Mouse (Mus musculus): ENCODE data around the gene Tmem253.
"Not testable (repeated sequence)": the region's sequence is repeated elsewhere in the genome, so short reads cannot be mapped to it uniquely, and the experiment has no call there.

The Tmem253 gene

DNA sequence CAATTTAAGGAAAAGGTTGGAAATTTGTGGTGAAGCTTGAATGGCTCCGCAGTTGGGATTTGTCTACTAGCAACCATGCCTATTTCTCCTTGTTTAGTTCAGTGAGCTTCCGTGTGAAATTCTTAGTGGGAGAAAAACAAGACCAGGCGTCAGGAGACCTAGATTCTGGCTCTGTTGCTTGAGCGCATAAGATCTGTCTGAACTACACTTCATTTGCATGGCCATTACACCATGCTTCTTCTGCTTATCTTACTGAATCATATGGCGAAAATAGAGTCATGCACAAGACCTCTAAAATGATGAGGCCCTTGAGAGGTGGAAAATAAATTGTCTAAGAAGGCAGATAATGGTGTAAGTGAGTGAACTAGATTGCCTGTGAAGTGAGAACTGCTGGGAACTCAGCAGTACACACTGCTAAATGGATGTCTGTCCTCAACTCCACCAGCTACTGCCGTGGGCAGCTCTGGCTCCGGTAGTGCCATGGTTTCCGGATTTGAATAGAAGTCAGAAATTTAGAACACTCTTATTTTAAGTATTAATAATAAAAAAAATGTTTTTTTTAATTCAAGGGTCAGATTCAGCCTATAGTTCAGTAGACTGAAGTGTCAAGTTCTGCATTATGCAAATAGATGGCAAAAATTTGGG is 6.2 kb downstream of the Tmem253 start:
- DNase-seq (ENCODE audit: low read depth, low spot score) = no peak

DNA sequence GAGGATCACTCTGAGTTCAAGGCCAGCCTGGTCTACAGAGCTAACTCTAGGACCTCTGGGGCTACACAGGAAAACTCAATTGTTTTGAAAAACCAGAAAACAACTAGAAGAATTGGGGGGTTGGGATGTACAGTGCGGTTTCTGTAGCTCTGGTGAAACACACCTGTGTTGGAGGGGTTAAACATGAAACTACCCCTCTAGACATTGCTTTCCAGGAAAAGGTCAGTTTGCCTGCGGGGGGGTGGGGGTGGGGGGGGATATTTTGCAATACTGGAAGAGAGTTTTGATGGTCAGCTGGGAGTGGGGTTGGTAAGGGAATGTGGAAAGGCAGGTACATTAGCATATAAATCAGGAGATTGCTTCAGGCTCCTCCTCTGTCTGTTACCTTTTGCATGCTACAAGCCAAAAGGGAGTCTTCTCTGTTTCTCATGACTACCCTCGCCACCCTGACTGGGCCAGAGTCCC is 6.8 kb downstream of the Tmem253 start:
- DNase-seq (ENCODE audit: low read depth, low spot score) = no peak

DNA sequence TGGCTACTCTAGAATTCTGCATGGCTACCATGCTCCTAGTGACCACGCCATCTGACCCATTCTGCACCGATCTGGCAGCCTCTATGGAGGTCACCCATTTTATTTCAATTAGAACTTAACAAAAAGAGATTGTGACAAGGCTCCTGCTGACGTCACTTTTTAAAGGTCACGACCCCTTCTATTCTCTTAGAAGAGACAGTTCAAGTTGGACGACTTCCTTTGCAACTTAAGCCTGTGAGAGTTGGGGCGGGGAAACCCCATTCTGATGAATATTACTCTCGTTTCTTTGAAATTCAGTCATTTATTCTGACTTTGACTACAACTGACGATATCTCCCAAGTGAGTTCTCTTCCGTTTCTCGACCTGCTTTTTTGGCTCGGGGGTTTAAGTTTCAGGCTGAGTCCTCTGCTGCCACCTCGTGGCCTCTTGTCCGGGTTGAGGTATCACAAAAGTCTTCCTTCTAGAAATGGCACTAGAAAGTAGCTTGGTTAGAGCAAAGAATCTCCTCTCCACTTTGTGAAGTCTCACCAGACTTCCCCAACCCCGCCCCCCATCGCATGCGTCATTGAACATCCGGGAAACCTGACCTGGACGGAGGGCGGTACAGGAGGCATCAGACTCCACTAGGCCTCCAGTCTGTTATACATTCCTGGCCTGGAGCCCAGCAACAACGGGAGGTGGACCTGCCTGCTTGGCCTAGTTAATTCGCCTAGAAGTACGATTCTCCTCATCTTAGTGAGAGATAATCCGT is 7.4 kb downstream of the Tmem253 start:
- peak; percentile 93 for DNase-seq (ENCODE audit: low read depth, low spot score)

GRCm38 (mm10) chr14:52024133-52024532 is 8.7 kb downstream of the Tmem253 start:
- no peak for DNase-seq (ENCODE audit: low read depth, low spot score)

GRCm38 (mm10) chr14:52026342-52026741 is 10.9 kb downstream of the Tmem253 start:
- DNase-seq (ENCODE audit: low read depth, low spot score) = no peak

GRCm38 (mm10) chr14:52035926-52036325 is 20.5 kb downstream of the Tmem253 start:
- no peak for DNase-seq (ENCODE audit: low read depth, low spot score)

DNA sequence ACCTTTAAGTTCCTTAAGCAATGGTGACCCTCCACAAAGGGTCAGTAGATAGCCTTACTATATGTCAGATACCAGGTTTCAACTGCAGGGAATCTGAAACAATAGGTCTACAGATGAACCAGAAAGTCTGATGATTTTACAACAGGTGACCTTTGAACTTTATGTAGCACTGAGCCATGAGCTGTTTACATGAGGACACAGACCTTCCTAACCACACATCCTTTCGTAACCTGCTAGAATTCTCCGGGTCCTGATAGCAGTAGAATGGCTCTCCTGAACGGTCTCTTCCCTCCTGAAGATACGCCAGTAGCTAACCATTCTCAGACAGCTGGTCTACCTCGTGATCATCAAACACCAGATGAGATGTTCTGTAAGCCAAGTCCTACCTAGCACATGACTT is 23.9 kb downstream of the Tmem253 start:
- DNase-seq (ENCODE audit: low read depth, low spot score) = no peak

GRCm38 (mm10) chr14:52042359-52042758 is 26.9 kb downstream of the Tmem253 start, which contains the start of gene Olfr221:
TSS of gene Olfr221 (minus strand) at chr14:52042459.
- not testable (repeated sequence) for DNase-seq (ENCODE audit: low read depth, low spot score)

- DNase-seq (ENCODE audit: low read depth, low spot score) = no peak
These were observed 28.0 kb downstream of the Tmem253 start for GRCm38 (mm10) chr14:52043446-52043845.

DNA sequence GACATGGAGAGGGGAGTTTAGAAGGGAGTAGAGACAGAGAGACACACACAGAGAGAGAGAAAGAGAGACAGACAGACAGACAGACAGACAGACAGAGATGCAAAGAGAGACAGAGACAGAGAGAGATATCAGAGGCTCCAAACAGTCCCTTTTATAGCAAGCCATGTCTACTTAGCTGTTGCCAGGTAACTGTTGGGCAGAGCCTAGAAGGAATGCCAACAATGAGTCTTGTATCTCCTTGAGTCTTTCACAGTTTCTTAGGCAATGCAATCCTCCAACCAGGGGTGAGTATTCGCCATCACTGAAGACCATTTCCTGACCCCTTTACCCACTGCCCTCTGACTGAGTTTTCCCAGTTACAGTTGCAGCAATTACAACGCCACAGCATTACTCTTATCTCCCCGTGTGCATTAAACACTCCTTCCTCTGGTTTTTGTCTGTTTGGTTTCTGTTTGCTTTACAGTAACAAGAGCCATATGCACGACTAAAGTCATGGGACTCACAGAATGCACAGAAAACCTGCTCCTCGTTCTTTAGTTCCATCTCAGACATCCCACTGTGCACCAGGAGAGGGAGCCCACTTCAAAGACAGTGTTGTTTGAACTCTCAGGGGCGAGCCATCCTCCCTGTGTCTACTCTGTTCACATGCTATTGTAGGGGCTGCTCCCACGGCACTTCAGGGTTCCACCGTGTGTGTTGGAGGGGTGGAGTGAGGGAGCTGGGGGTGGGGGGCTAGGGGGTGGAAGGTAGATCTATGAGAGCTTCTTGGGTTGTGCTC is 29.6 kb downstream of the Tmem253 start:
- DNase-seq (ENCODE audit: low read depth, low spot score) = no peak

DNA sequence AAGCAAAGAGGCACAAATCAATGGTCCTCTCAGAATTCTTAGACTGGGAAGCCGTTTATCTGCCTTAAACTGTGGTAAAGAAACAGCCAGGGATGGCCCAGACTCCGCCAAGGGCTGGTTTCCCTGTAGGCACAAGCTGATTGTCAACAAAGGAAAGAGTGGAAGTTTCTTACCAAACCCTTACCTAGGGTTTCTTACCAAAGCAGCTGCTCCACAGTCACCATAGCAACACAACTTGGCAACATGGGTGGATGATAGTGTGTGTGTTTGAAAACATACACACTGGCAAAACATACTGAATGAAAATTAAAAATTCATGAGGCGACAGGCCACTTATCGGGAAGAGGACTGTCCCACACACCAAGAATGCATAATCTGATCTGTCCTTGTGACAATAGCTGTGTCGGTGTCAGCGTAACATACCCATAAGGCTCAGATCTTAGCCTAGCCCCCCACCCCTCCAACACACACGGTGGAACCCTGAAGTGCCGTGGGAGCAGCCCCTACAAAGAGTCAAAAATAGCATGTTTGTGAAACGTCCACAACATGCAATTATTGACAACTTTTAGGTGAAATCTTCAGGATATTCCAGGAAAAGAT is 30.6 kb downstream of the Tmem253 start:
- DNase-seq (ENCODE audit: low read depth, low spot score) = no peak

DNA sequence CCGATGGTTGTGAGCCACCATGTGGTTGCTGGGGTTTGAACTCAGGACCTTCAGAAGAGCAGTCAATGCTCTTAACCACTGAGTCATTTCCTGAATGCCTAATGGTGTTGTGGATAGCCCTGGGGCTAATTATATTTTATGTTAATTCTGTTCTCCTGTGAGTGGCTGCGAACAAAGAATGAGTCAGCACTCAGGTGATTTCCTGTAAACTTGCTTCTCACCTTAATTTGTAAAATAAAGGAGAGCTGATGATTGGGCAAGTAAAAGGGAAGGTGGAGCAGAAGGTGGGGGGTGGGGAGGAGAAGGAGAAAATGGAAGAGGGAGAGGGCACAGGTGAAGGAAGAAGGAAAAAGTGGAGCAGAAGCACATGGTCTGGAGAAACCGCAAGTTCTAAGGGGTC is 37.3 kb downstream of the Tmem253 start:
- DNase-seq (ENCODE audit: low read depth, low spot score) = not testable (repeated sequence)

- DNase-seq (ENCODE audit: low read depth, low spot score) = no peak
These were observed 44.5 kb downstream of the Tmem253 start for GRCm38 (mm10) chr14:52059982-52060381.

GRCm38 (mm10) chr14:52060800-52061199 is 45.3 kb downstream of the Tmem253 start:
- no peak for DNase-seq (ENCODE audit: low read depth, low spot score)

GRCm38 (mm10) chr14:52061798-52062197 is 46.3 kb downstream of the Tmem253 start:
- no peak for DNase-seq (ENCODE audit: low read depth, low spot score)

GRCm38 (mm10) chr14:52066135-52066534 is 50.7 kb downstream of the Tmem253 start:
- no peak for DNase-seq (ENCODE audit: low read depth, low spot score)
